Mouse (Mus musculus) left cerebral cortex, postnatal 10 days (tissue): ENCODE measurements at regions not wholly inside any gene's neighbourhood (a gene's known extent, or its start where the extent isn't known, plus 50 kb on each side); places are given as distances from the start of the nearest gene placed in this dataset.
A peak's percentile ranks its signal among the peaks of the same experiment; 100 is the strongest.

ENCODE experiments used
- DNase-seq, 2 experiments: peaks; one replicate each; pipeline ENCODE4 v3.0.0; 2021 to 2022; ENCODE audit warnings: low spot score in 2 of 2, mixed read lengths in 1 of 2; ENCODE audit errors: extremely low spot score in 1 of 2
- intact Hi-C: fragments of 180-260 bp; cut with DNase I; formaldehyde crosslinking; loops from one replicate; pipeline ENCODE4 v1.15.1; 2025

- intact Hi-C loops, result no loop called here
Observed at GRCm38 (mm10) chr3:27815201-27815695, 80.9 kb downstream of the Tmem212 start.

DNA sequence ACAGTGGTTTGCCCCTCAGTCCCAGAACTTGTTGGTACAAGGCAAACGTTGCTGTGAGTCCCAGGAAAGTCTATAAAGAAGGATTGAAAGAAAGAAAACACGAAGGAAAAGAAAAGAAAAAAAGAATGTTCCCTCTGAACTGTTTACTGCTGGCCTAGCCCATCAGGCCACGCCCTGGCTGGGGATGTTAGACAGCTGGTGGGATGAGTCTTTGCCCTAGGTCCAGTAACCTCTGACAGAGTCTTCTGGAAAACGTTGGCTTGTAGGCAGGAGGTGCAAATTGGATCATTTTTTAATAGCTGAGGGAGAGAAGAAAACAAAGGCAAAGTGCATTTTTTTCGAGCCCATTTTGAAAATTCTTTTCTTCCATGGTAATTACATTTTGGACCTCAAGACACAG is 91.9 kb downstream of the Tmem212 start:
- DNase-seq, result no peak
- intact Hi-C loops, result no loop called here

More at GRCm38 (mm10) chr3:27815201-27815695, 80.9 kb downstream of the Tmem212 start:
- no peak for DNase-seq

DNA sequence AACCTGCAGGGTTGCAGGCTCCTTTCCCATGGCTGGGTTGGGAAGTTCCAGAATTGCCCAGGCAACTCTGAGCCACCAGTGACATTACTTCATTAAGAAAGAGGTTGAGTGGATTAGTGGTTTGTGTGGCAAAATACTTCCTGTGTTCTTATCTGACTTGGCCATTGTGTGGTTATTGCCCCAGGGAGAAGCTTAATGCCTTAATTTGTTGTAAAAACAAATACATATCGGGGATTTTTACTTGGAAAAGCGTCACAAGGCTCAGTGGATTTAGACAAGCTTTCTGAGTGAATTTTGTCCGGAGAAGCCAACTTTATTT is 80.5 kb upstream of the Fndc3b start:
- DNase-seq, result no peak
- intact Hi-C loops, result no loop called here

GRCm38 (mm10) chr3:27790932-27791632 is 80.0 kb upstream of the Fndc3b start:
- intact Hi-C loops, result no loop called here
- DNase-seq, result no peak

DNA sequence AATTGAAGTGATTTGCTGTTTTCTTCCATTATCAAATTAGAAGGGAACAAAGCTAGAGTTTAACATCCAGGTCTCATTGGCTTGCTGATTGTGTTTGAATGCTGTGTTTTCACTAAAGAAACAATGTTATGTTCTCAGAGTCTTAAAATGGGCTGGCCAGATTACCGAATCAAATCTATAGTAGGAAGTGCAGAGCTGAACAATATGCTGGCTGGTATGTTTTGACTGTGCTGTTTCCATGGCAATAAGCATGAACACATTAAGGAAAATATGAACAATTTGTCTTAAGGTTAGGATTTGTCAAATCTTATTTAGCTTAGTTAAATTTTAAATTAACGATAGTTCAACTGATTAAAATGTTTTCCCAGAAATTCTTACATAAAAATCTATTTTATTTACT is 72.8 kb upstream of the Fndc3b start:
- intact Hi-C loops, result no loop called here
- no peak for DNase-seq

GRCm38 (mm10) chr3:27783476-27783875 is 72.4 kb upstream of the Fndc3b start:
- DNase-seq, result no peak
- intact Hi-C loops, result no loop called here

GRCm38 (mm10) chr3:27782056-27782765 is 71.1 kb upstream of the Fndc3b start:
- DNase-seq, result peak; percentile 27 to 48
- intact Hi-C loops, result no loop called here

- no peak for DNase-seq
- intact Hi-C loops, result no loop called here
Observed at GRCm38 (mm10) chr3:27779892-27780291, 68.8 kb upstream of the Fndc3b start.

DNA sequence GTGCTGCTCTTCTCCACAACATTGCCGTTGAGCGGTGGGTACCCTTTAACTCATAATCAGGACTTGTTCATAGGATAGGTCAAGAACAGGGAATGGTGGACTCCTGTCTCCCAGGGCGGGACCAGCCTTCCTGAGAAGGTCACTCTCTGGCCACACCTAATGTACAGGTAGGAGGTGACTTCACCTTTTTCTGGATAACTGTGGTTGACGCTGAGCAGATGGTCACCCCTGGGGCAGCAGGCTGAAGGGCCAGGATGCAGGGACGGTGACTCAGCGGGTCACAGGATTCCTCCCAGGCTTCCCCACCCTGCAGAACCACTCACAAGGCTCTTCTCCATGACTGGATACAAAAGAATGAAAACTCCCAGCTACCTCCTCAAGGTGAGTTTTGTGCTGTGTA is 66.6 kb upstream of the Fndc3b start:
- no peak for DNase-seq
- intact Hi-C loops, result no loop called here

DNA sequence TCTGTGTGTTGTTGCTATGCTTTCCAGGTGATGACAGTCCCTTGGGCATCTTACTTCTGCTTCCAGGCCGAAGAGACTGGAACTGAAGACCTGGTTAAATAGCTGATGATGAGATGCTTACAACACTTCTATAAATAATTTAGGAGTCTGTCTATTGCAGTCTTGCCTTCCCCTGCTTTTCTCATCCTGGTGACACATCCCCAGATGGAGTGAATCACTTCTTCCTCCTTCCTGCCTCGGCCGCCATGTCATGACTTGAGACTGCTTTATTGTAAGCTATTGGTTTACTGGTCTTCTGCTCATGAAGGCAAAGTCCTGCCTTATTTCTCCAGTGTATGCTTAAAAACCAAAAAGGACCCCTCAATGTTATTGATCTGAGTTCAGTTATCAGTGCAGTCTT is 62.1 kb upstream of the Fndc3b start:
- no peak for DNase-seq
- intact Hi-C loops, result no loop called here

GRCm38 (mm10) chr3:27769438-27769837 is 58.3 kb upstream of the Fndc3b start:
- intact Hi-C loops, result no loop called here
- no peak for DNase-seq

- DNase-seq, result no peak
- intact Hi-C loops, result no loop called here
Observed at GRCm38 (mm10) chr3:27767188-27767587, 56.1 kb upstream of the Fndc3b start.

- no peak for DNase-seq
- intact Hi-C loops, result no loop called here
Observed at GRCm38 (mm10) chr3:27766421-27766820, 55.3 kb upstream of the Fndc3b start.

DNA sequence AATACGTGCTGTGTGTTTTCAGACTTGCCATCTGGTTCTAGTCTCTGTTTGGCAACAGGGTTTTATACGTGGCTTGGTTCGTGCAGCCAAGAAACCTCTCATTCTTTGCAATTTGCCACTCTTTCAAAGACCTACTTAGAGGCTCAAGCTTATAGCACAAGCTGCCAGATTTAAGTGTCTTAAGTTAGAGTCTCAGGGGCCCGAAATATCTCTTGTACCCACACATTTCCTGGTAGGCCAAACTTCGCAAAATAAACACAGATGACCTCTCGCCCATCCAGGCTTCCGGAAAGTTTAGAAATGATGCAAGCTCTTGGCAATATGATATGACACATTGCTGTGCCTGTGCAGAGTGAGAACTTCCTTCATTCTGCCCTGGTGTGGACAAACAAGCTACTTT is 54.8 kb upstream of the Fndc3b start:
- intact Hi-C loops, result no loop called here
- peak in 1 of 2 experiments; percentile 30 for DNase-seq

- intact Hi-C loops, result no loop called here
- DNase-seq, result no peak
Observed at GRCm38 (mm10) chr3:27764556-27764955, 53.4 kb upstream of the Fndc3b start.

DNA sequence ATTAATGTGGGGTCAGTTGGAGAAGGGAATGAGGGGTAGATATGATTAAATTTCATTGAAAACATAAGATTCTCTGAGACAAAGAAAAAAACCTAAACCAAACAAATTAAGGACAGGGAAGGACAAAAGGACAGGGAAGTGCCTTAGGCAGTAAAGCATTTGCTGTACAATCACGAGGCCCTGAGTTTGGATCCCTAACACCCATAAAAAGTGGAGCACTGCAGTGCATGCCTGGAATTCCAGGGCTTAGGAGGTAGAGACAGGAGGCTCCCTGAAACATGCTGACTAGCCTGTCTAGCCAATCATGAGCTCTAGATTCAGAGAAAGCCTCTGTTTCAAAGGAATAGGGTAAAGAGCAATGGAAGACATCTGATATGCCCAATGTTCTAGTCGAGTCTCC is 49.9 kb upstream of the Fndc3b start:
- no peak for DNase-seq
- intact Hi-C loops, result no loop called here
